Mouse (Mus musculus): ENCODE measurements around the gene Gm9603. TPM values are rescaled to one million over a fixed set of nuclear protein-coding genes. Genes with fewer than 3 reads are reported as not detected.

Gene Gm9603
- total RNA-seq (2023), result not detected

GRCm38 (mm10) chr14:5687357-5687756 lies at the start of gene Gm9603:
Gene Gm9603, minus strand, starts transcription at chr14:5687457.

GRCm38 (mm10) chr14:5632928-5633327 lies 54.3 kb downstream of the Gm9603 start, which contains the start of gene Gm8265:
Gene Gm8265, minus strand, starts transcription at chr14:5633028.

Other genes starting within 250 kb of the Gm9603 start
- gene Gm3194, start 232.0 kb downstream of the Gm9603 start, total RNA-seq (2023), result not detected
- not detected for gene Gm8246, start 209.6 kb downstream of the Gm9603 start, total RNA-seq (2023)
- not detected for gene Gm3187, start 203.2 kb downstream of the Gm9603 start, total RNA-seq (2023)
- not detected for gene Gm3488, start 185.8 kb downstream of the Gm9603 start, total RNA-seq (2023)
- not detected for gene Gm3532, start 149.0 kb downstream of the Gm9603 start, total RNA-seq (2023)
- not detected for gene Gm8265, start 54.4 kb downstream of the Gm9603 start, total RNA-seq (2023)
- gene Gm3373, start 54.1 kb upstream of the Gm9603 start, total RNA-seq (2023), result not detected
- gene Gm3383, start 120.5 kb upstream of the Gm9603 start, total RNA-seq (2023), result not detected
- not detected for gene Gm3424, start 142.9 kb upstream of the Gm9603 start, total RNA-seq (2023)
- gene Gm8237, start 192.9 kb upstream of the Gm9603 start, total RNA-seq (2023), result not detected

Data from neutrophil, adult 59 days (primary cell).